Mouse (Mus musculus): ENCODE results near the gene Anp32e. TPM values are rescaled to one million over a fixed set of nuclear protein-coding genes. Genes with fewer than 3 reads are reported as not detected.
"Not testable (repeated sequence)": the region's sequence is repeated elsewhere in the genome, so short reads cannot be mapped to it uniquely, and the experiment has no call there.

The Anp32e gene
- total and polyA plus RNA-seq, 2 experiments = 3.7 to 11.7 TPM

- DNase-seq (ENCODE audit: extremely low read depth, low read depth, low spot score) = no peak
- H3K4me1 ChIP-seq (ENCODE audit: control insufficient read depth, insufficient read depth, low read length) = peaks cover 12% of the 10 kb centered on the region
- no peak overlapping the region for H3K4me3 ChIP-seq (ENCODE audit: insufficient read depth, low read depth, low read length)
- H3K79me2 ChIP-seq (ENCODE audit: control insufficient read depth, insufficient read depth, low read length) = no peaks in the 10 kb centered on the region
- no peaks in the 10 kb centered on the region for H3K36me3 ChIP-seq (ENCODE audit: control insufficient read depth, insufficient read depth, low read length)
- H3K27ac ChIP-seq (replicated peaks; ENCODE audit: insufficient read depth, low read depth, low read length) = no peak overlapping the region
- TF ChIP-seq CTCF (IDR thresholded peaks at IDR 0.05; ENCODE audit: low read depth, low read length) (no peak), POLR2A (IDR thresholded peaks at IDR 0.05; ENCODE audit: extremely low read depth, insufficient read depth, low read length) (no peak)
- no peaks in the 10 kb centered on the region for H3K27me3 ChIP-seq (ENCODE audit: control insufficient read depth, insufficient read depth, low read length)
- H3K9ac ChIP-seq (ENCODE audit: low read depth, low read length) = no peak overlapping the region
- WGBS = 82% methylated on average over 3 of the region's 3 CpGs
Observed at GRCm38 (mm10) chr3:95889664-95890063, 39.4 kb upstream of the Anp32e start.

- DNase-seq (ENCODE audit: extremely low read depth, low read depth, low spot score) = peak; percentile 74
Observed at GRCm38 (mm10) chr3:95891211-95892065, 37.6 kb upstream of the Anp32e start, which contains the start of gene BC028528. Gene BC028528 (minus strand): TSS chr3:95892005.

GRCm38 (mm10) chr3:95892066-95893052 lies 36.7 kb upstream of the Anp32e start:
- H3K27ac ChIP-seq (replicated peaks; ENCODE audit: insufficient read depth, low read depth, low read length) = no peak overlapping the region
- H3K4me3 ChIP-seq (ENCODE audit: insufficient read depth, low read depth, low read length) = no peak overlapping the region
- WGBS = 66% methylated on average over 11 of the region's 11 CpGs
- H3K36me3 ChIP-seq (ENCODE audit: control insufficient read depth, insufficient read depth, low read length) = no peaks in the 10 kb centered on the region; the same call in 1 of the 2 replicates
- TF ChIP-seq POLR2A (IDR thresholded peaks at IDR 0.05; ENCODE audit: extremely low read depth, insufficient read depth, low read length) = no peak
- TF ChIP-seq CTCF (IDR thresholded peaks at IDR 0.05; ENCODE audit: low read depth, low read length) = no peak
- DNase-seq (ENCODE audit: extremely low read depth, low read depth, low spot score) = no peak
- H3K27me3 ChIP-seq (ENCODE audit: control insufficient read depth, insufficient read depth, low read length) = no peaks in the 10 kb centered on the region
- H3K4me1 ChIP-seq (ENCODE audit: control insufficient read depth, insufficient read depth, low read length) = peaks cover 11% of the 10 kb centered on the region
- no peaks in the 10 kb centered on the region for H3K79me2 ChIP-seq (ENCODE audit: control insufficient read depth, insufficient read depth, low read length)
- no peak overlapping the region for H3K9ac ChIP-seq (ENCODE audit: low read depth, low read length)

More at GRCm38 (mm10) chr3:95891211-95892065, 37.6 kb upstream of the Anp32e start, which contains the start of gene BC028528:
- peak within 1 kb of the TSS; percentile 12; the same call in 1 of the 2 replicates for H3K4me3 ChIP-seq (ENCODE audit: insufficient read depth, low read depth, low read length)
- H3K27ac ChIP-seq (replicated peaks; ENCODE audit: insufficient read depth, low read depth, low read length) = peak within 1 kb of the TSS; percentile 54
- peak within 1 kb of the TSS; percentile 29; the same call in 1 of the 2 replicates for H3K9ac ChIP-seq (ENCODE audit: low read depth, low read length)
- no peaks in the 10 kb centered on the region; the same call in 1 of the 2 replicates for H3K36me3 ChIP-seq (ENCODE audit: control insufficient read depth, insufficient read depth, low read length)
- TF ChIP-seq CTCF (IDR thresholded peaks at IDR 0.05; ENCODE audit: low read depth, low read length) = no peak
- TF ChIP-seq POLR2A (IDR thresholded peaks at IDR 0.05; ENCODE audit: extremely low read depth, insufficient read depth, low read length) = no peak
- 47% methylated on average over 12 of the region's 12 CpGs for WGBS
- peaks cover 13% of the 10 kb centered on the region for H3K4me1 ChIP-seq (ENCODE audit: control insufficient read depth, insufficient read depth, low read length)
- H3K27me3 ChIP-seq (ENCODE audit: control insufficient read depth, insufficient read depth, low read length) = no peaks in the 10 kb centered on the region
- no peaks in the 10 kb centered on the region for H3K79me2 ChIP-seq (ENCODE audit: control insufficient read depth, insufficient read depth, low read length)

- Histone ChIP-seq H3K79me2 (ENCODE audit: control insufficient read depth, insufficient read depth, low read length) (no peaks in the 10 kb centered on the region), H3K27me3 (ENCODE audit: control insufficient read depth, insufficient read depth, low read length) (no peaks in the 10 kb centered on the region), H3K4me1 (ENCODE audit: control insufficient read depth, insufficient read depth, low read length) (peaks cover 8% of the 10 kb centered on the region), H3K9ac (ENCODE audit: low read depth, low read length) (no peak overlapping the region), H3K4me3 (ENCODE audit: insufficient read depth, low read depth, low read length) (peak overlapping the region; percentile 13; the same call in 1 of the 2 replicates), H3K27ac (replicated peaks; ENCODE audit: insufficient read depth, low read depth, low read length) (peak overlapping the region; percentile 4; the same call in 1 of the 2 replicates), H3K36me3 (ENCODE audit: control insufficient read depth, insufficient read depth, low read length) (no peaks in the 10 kb centered on the region; the same call in 1 of the 2 replicates)
- WGBS = 36% methylated on average over 7 of the region's 7 CpGs
- TF ChIP-seq POLR2A (IDR thresholded peaks at IDR 0.05; ENCODE audit: extremely low read depth, insufficient read depth, low read length) (no peak), CTCF (IDR thresholded peaks at IDR 0.05; ENCODE audit: low read depth, low read length) (no peak)
- no peak for DNase-seq (ENCODE audit: extremely low read depth, low read depth, low spot score)
Observed at GRCm38 (mm10) chr3:95893126-95893525, 35.9 kb upstream of the Anp32e start.

- under 1% methylated on average over 32 of the region's 43 CpGs for WGBS
- not testable (repeated sequence) for H3K27me3 ChIP-seq (ENCODE audit: control insufficient read depth, insufficient read depth, low read length)
Observed at GRCm38 (mm10) chr3:95893606-95894316, 35.3 kb upstream of the Anp32e start, which contains the start of gene Aph1a. Gene Aph1a (plus strand): TSS chr3:95893969.

More at GRCm38 (mm10) chr3:95893606-95894316, 35.3 kb upstream of the Anp32e start, which contains the start of gene Aph1a:
- Histone ChIP-seq H3K4me3 (ENCODE audit: insufficient read depth, low read depth, low read length) (peak within 1 kb of the TSS; percentile 84), H3K27ac (replicated peaks; ENCODE audit: insufficient read depth, low read depth, low read length) (peak within 1 kb of the TSS; percentile 98), H3K9ac (ENCODE audit: low read depth, low read length) (peak within 1 kb of the TSS; percentile 92)
- H3K36me3 ChIP-seq (ENCODE audit: control insufficient read depth, insufficient read depth, low read length); H3K4me1 ChIP-seq (ENCODE audit: control insufficient read depth, insufficient read depth, low read length); H3K79me2 ChIP-seq (ENCODE audit: control insufficient read depth, insufficient read depth, low read length): not testable (repeated sequence)
- DNase-seq (ENCODE audit: extremely low read depth, low read depth, low spot score) = peak; percentile 96

All from liver, adult 2 months (tissue).